Comparison of ENCODE assay signal across 28 mouse cellular contexts in genomic region chr12:8474836-8475387, GRCm38 (mm10). TPM values are rescaled to one million over a fixed set of nuclear protein-coding genes. Genes with fewer than 3 reads are reported as not detected.
DNase-seq lines count a peak whose midpoint lies in the region; ATAC-seq lines count a peak whose summit lies in the region.
"Had no signal": no experiment of that assay in that cellular context is flagged by ENCODE, and none has a peak within 500 bp of the region (broad histone marks: within the 10 kb centered on the region; RNA-seq: fewer than 3 reads in every experiment).

No protein-coding gene starts in this region.

- 39% methylated on average over 6 of the region's 6 CpGs for WGBS in hindbrain, embryonic 14.5 days
- 37% methylated on average over 6 of the region's 6 CpGs for WGBS in hindbrain, embryonic 13.5 days
- 43% methylated on average over 6 of the region's 6 CpGs for WGBS in midbrain, embryonic 12.5 days

- no peak overlapping the region for H3K4me3 ChIP-seq in hindbrain, embryonic 14.5 days (replicated peaks; ENCODE audit: low read length)
- H3K4me3 ChIP-seq in hindbrain, embryonic 13.5 days: no peak overlapping the region
- H3K4me3 ChIP-seq in midbrain, embryonic 12.5 days: no peak overlapping the region
- H3K4me3 ChIP-seq: erythroblast, embryonic 14.5 days; forebrain, embryonic 12.5 days had no signal

- H3K36me3 ChIP-seq in hindbrain, embryonic 14.5 days (replicated peaks; ENCODE audit: control insufficient read depth, insufficient read depth): no peaks in the 10 kb centered on the region
- no peaks in the 10 kb centered on the region for H3K36me3 ChIP-seq in hindbrain, embryonic 13.5 days
- no peaks in the 10 kb centered on the region for H3K36me3 ChIP-seq in midbrain, embryonic 12.5 days
- H3K36me3 ChIP-seq: forebrain, embryonic 12.5 days had no signal

- H3K9ac ChIP-seq in hindbrain, embryonic 14.5 days: no peak overlapping the region
- no peak overlapping the region for H3K9ac ChIP-seq in hindbrain, embryonic 13.5 days
- no peak overlapping the region for H3K9ac ChIP-seq in midbrain, embryonic 12.5 days (replicated peaks)
- H3K9ac ChIP-seq: forebrain, embryonic 12.5 days; liver, embryonic 14.5 days had no signal

- no peak for DNase-seq in hindbrain, embryonic 14.5 days (ENCODE audit: low spot score)
- DNase-seq in retina, postnatal 1 day: peak; percentile 38
- no peak for DNase-seq in retina, embryonic 14.5 days (ENCODE audit: low spot score)
- no peak for DNase-seq in lung, postnatal 4 days
- no peak for DNase-seq in layer of hippocampus, adult 8-10 months (ENCODE audit: low spot score in 2 of 2)
- DNase-seq: adrenal gland, adult 8-10 months; B cell, adult 2 months; cerebellum, adult 11 months; cerebellum, adult 9-10 months; embryo, embryonic 11 days; gastrocnemius, postnatal 25 days; heart, adult 18-20 months; heart, postnatal 36 days; kidney, adult 11 months; kidney, postnatal 14 days; liver; lung, adult 2 months; lung, postnatal 10 days; right cerebral cortex, postnatal 4 days; thymus, adult 18-20 months; thymus, postnatal 25 days had no signal

- H3K9me3 ChIP-seq in hindbrain, embryonic 14.5 days (ENCODE audit: control insufficient read depth, low read length): no peaks in the 10 kb centered on the region
- no peaks in the 10 kb centered on the region for H3K9me3 ChIP-seq in hindbrain, embryonic 13.5 days
- no peaks in the 10 kb centered on the region for H3K9me3 ChIP-seq in midbrain, embryonic 12.5 days
- H3K9me3 ChIP-seq: forebrain, embryonic 12.5 days had no signal

- no peaks in the 10 kb centered on the region for H3K27me3 ChIP-seq in hindbrain, embryonic 14.5 days (ENCODE audit: control insufficient read depth, insufficient read depth, low read length)
- H3K27me3 ChIP-seq in hindbrain, embryonic 13.5 days: no peaks in the 10 kb centered on the region
- H3K27me3 ChIP-seq in midbrain, embryonic 12.5 days: no peaks in the 10 kb centered on the region
- H3K27me3 ChIP-seq: forebrain, embryonic 12.5 days had no signal

- no peak for ATAC-seq in hindbrain, embryonic 14.5 days (ENCODE audit: low FRiP score)
- ATAC-seq in hindbrain, embryonic 13.5 days (ENCODE audit: low FRiP score): no peak
- peak; percentile 55; the same call in 1 of the 2 replicates for ATAC-seq in midbrain, embryonic 12.5 days (ENCODE audit: low FRiP score, low read depth)

- 0 out of 2 replicates have a peak, but pooled peaks cover 3% of the 10 kb centered on the region for H3K4me1 ChIP-seq in hindbrain, embryonic 14.5 days (replicated peaks; ENCODE audit: control insufficient read depth, insufficient read depth, low read length)
- H3K4me1 ChIP-seq in hindbrain, embryonic 13.5 days (replicated peaks): peaks cover 9% of the 10 kb centered on the region; the same call in 1 of the 2 replicates
- peaks cover 9% of the 10 kb centered on the region for H3K4me1 ChIP-seq in midbrain, embryonic 12.5 days

- H3K27ac ChIP-seq in hindbrain, embryonic 14.5 days: 0 out of 2 replicates have a peak overlapping the region, but pooled peaks have one; percentile 9
- H3K27ac ChIP-seq in hindbrain, embryonic 13.5 days: no peak overlapping the region
- no peak overlapping the region for H3K27ac ChIP-seq in midbrain, embryonic 12.5 days (replicated peaks)
- H3K27ac ChIP-seq: forebrain, embryonic 12.5 days; liver, embryonic 14.5 days; stomach, postnatal 0 days had no signal

- no peak overlapping the region for H3K4me2 ChIP-seq in hindbrain, embryonic 14.5 days (replicated peaks)
- H3K4me2 ChIP-seq in hindbrain, embryonic 13.5 days: no peak overlapping the region
- H3K4me2 ChIP-seq in midbrain, embryonic 12.5 days (replicated peaks): no peak overlapping the region
- H3K4me2 ChIP-seq: forebrain, embryonic 12.5 days; heart, embryonic 11.5 days had no signal

RNA-seq across cellular contexts. Expression of gene Rhob, which starts 24.9 kb away (rescaled TPM):
- polyA plus RNA-seq in hindbrain, embryonic 14.5 days (2014; fragmentation: Nextera tagmentation; extraction: Ambion mirVana): 113 and 131 TPM in 2 replicates
- 68.7 and 71.7 TPM in 2 replicates for polyA plus RNA-seq in hindbrain, embryonic 13.5 days (2015; fragmentation: Nextera tagmentation; extraction: Ambion mirVana)
- 65.2 and 72.0 TPM in 2 replicates for polyA plus RNA-seq in midbrain, embryonic 12.5 days (2016; fragmentation: Nextera tagmentation; extraction: Ambion mirVana)
- 100 to 1,000 TPM; 285 to 368 (median 321) TPM for total RNA-seq in layer of hippocampus, adult 8-10 months (2022)
